Mouse (Mus musculus): ENCODE measurements at regions not wholly inside any gene's neighbourhood (a gene's known extent, or its start where the extent isn't known, plus 50 kb on each side); places are given as distances from the start of the nearest gene placed in this dataset.

GRCm38 (mm10) chr4:32179707-32180241 is 58.8 kb upstream of the Bach2 start:
- DNase-seq (ENCODE audit: low spot score in 2 of 2): no peak

DNA sequence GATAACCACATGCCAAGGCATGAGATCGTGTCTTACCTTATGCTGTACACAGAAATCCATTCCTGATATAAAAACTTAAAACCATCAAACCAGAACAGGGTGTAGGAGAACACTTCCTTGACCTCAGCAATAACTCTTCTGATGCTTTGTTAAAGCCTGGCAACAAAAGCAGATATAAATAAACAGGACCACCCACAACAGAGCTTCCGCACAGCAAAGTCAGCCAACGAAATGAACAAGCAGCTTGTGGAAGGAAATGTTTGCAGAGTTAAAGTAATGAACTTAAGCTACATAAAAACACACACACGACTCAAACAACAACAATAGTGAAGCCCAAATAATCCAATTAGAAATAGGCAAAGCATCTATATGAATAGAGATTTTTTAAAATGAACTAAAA is 54.8 kb upstream of the Bach2 start:
- no peak for DNase-seq (ENCODE audit: low spot score in 2 of 2)

DNA sequence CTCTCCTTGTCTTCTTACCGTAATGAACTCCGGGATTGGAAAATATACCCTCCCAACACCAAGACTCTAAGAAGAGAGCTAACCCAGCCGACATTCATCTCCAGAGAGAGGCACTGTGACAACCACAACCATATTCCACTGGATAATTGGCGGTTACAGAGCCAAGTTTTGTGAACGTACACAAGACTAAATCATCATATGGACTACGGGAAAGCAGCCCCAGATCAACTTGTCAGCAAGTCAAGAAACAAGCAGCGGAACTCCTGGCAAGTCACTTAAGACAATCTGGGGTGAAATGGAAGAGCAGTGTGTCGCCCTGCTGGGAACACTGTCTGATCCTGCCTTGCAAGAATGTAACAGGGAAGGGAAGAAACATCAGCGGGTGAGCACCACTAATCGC is 52.6 kb upstream of the Bach2 start:
- no peak for DNase-seq (ENCODE audit: low spot score in 2 of 2)

DNA sequence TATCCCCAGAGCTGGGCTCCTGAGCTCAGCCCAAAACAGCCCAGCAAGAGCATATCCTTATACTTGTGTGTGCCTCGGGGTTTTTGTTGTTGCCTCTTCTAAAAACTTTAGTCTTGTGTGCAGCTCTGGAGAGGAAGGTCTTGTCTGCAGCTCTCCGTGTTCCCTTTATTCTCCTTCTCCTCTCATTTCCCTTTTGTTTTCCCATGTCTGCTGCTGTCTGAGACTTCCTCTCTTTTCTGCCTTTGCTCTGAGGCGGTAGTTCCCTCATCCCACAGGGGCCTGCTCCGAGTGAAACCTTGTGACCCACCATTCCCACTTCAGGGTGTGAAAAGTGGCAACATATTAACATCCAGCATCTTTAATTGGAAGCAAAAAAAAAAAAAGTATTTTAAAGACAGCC is 51.5 kb upstream of the Bach2 start:
- no peak for DNase-seq (ENCODE audit: low spot score in 2 of 2)

- DNase-seq (ENCODE audit: low spot score in 2 of 2): no peak
These were observed 50.5 kb upstream of the Bach2 start for GRCm38 (mm10) chr4:32188076-32188475.

DNA sequence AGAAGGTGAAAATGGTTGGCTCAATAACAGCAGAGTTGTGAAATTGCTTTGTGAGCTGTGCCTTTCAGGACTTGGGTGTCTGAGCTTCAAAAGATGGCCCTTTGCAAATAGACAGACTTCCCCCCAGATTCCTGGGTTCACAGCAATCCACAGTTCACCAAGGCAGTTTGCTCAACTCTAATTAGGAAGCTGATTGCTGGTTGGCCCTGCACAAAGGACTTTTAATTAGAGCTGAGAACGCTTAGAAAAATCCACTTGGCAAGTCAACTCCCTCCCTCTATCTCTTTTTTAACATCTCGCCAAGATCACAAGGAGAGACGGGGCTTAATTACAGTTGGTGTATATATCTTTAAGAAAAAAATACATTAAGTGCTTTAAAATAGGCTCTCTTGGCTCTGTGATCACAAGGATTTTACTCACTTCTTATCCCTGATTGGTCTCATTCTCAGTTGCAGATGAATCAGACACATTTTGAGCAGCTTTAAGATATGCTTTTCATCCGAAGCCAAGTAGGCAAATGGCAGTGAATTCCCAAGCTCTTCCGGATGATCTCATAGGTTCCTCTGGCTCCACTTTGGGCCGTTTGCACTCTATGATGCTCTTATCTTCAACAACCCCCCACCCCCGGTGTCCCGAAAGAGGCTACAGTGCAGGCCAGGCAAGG is 49.7 kb upstream of the Bach2 start:
- DNase-seq (ENCODE audit: low spot score in 2 of 2): peak in 1 of 2 experiments; percentile 46

All from right cerebral cortex, postnatal 10 days (tissue).